ENCODE assay signal across 13 mouse cellular contexts in the genomic region with DNA sequence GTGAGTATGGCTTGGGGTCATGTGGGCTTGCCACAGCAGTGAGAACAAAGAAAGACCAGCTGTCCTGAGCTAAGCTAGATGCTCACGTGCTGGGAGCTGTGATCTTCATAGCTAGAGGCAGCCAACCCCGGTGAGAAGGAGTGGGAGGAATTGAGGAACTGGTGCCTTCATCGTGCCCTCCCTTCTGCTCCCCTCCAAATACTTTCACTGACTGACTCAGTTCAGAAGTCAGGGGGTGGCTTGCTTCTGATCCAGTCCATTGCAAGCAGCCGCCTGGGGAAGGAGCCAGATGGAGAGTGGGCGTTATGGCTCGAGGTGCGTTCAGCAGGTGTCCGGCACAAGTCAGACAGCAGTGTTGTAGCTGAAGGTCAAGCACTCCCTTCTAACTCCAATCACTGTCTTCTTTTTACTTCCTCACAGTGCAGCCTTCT.
DNase-seq lines count a peak whose midpoint lies in the region; ATAC-seq lines count a peak whose summit lies in the region.
"Had no signal": no experiment of that assay in that cellular context is flagged by ENCODE, and none has a peak within 500 bp of the region (broad histone marks: within the 10 kb centered on the region; RNA-seq: fewer than 3 reads in every experiment).

No protein-coding gene starts in this region.

- no peak overlapping the region for H3K4me3 ChIP-seq in kidney, embryonic 16.5 days (ENCODE audit: low read length)
- H3K4me3 ChIP-seq in limb, embryonic 15.5 days, result no peak overlapping the region
- no peak overlapping the region for H3K4me3 ChIP-seq in embryonic facial prominence, embryonic 10.5 days
- no peak overlapping the region for H3K4me3 ChIP-seq in intestine, embryonic 16.5 days (ENCODE audit: low read length)
- no peak overlapping the region for H3K4me3 ChIP-seq in hindbrain, embryonic 16.5 days (ENCODE audit: low read length)
- H3K4me3 ChIP-seq: embryonic facial prominence, embryonic 15.5 days; heart, adult 2 months; liver, embryonic 13.5 days; stomach, embryonic 15.5 days had no signal

- no peaks in the 10 kb centered on the region for H3K36me3 ChIP-seq in kidney, embryonic 16.5 days (ENCODE audit: insufficient read depth, low read length)
- H3K36me3 ChIP-seq in limb, embryonic 15.5 days, result no peaks in the 10 kb centered on the region
- H3K36me3 ChIP-seq in embryonic facial prominence, embryonic 10.5 days (replicated peaks), result no peaks in the 10 kb centered on the region
- no peaks in the 10 kb centered on the region for H3K36me3 ChIP-seq in intestine, embryonic 16.5 days (ENCODE audit: control insufficient read depth, insufficient read depth, low read length)
- H3K36me3 ChIP-seq in hindbrain, embryonic 16.5 days (ENCODE audit: control insufficient read depth, insufficient read depth, low read length), result no peaks in the 10 kb centered on the region
- H3K36me3 ChIP-seq: embryonic facial prominence, embryonic 15.5 days; liver, embryonic 13.5 days; stomach, embryonic 15.5 days had no signal

- no peak overlapping the region for H3K4me2 ChIP-seq in kidney, embryonic 16.5 days (replicated peaks; ENCODE audit: low read depth, low read length)
- H3K4me2 ChIP-seq in limb, embryonic 15.5 days, result no peak overlapping the region
- H3K4me2 ChIP-seq in intestine, embryonic 16.5 days (ENCODE audit: low read depth, low read length), result no peak overlapping the region
- H3K4me2 ChIP-seq in hindbrain, embryonic 16.5 days (ENCODE audit: low read length), result no peak overlapping the region
- H3K4me2 ChIP-seq: embryonic facial prominence, embryonic 15.5 days; liver, embryonic 13.5 days; stomach, embryonic 15.5 days had no signal

- H3K4me1 ChIP-seq in kidney, embryonic 16.5 days (ENCODE audit: insufficient read depth, low read length), result peaks cover 5% of the 10 kb centered on the region; the same call in 1 of the 2 replicates
- H3K4me1 ChIP-seq in limb, embryonic 15.5 days, result peaks cover 18% of the 10 kb centered on the region; the same call in 1 of the 2 replicates
- peaks cover 5% of the 10 kb centered on the region; the same call in 1 of the 2 replicates for H3K4me1 ChIP-seq in embryonic facial prominence, embryonic 10.5 days
- H3K4me1 ChIP-seq in intestine, embryonic 16.5 days (ENCODE audit: control insufficient read depth, insufficient read depth, low read length), result no peaks in the 10 kb centered on the region
- H3K4me1 ChIP-seq in hindbrain, embryonic 16.5 days (ENCODE audit: control insufficient read depth, insufficient read depth, low read depth, low read length), result peaks cover 3% of the 10 kb centered on the region; the same call in 1 of the 2 replicates
- H3K4me1 ChIP-seq: liver, embryonic 13.5 days; stomach, embryonic 15.5 days had no signal

- 53% methylated on average over 8 of the region's 8 CpGs for WGBS in kidney, embryonic 16.5 days
- 69% methylated on average over 8 of the region's 8 CpGs for WGBS in limb, embryonic 15.5 days
- WGBS in embryonic facial prominence, embryonic 10.5 days, result 84% methylated on average over 8 of the region's 8 CpGs
- 87% methylated on average over 8 of the region's 8 CpGs for WGBS in intestine, embryonic 16.5 days
- WGBS in hindbrain, embryonic 16.5 days, result 82% methylated on average over 8 of the region's 8 CpGs

- ATAC-seq in kidney, embryonic 16.5 days (ENCODE audit: low FRiP score, low TSS enrichment), result peak; percentile 59
- ATAC-seq in limb, embryonic 15.5 days (ENCODE audit: insufficient number of reproducible peaks, low FRiP score, low TSS enrichment, low read depth), result 0 out of 2 replicates have a peak, but pooled peaks have one; percentile 10
- ATAC-seq in intestine, embryonic 16.5 days, result no peak
- ATAC-seq in hindbrain, embryonic 16.5 days, result no peak

- no peak overlapping the region for H3K9ac ChIP-seq in kidney, embryonic 16.5 days (replicated peaks; ENCODE audit: low read length)
- no peak overlapping the region for H3K9ac ChIP-seq in limb, embryonic 15.5 days
- H3K9ac ChIP-seq in intestine, embryonic 16.5 days (ENCODE audit: low read depth, low read length), result no peak overlapping the region
- H3K9ac ChIP-seq in hindbrain, embryonic 16.5 days (ENCODE audit: low read depth, low read length), result no peak overlapping the region
- H3K9ac ChIP-seq: embryonic facial prominence, embryonic 15.5 days; liver, embryonic 13.5 days; stomach, embryonic 15.5 days had no signal

- H3K27me3 ChIP-seq in kidney, embryonic 16.5 days (ENCODE audit: insufficient read depth, low read length), result no peaks in the 10 kb centered on the region
- no peaks in the 10 kb centered on the region for H3K27me3 ChIP-seq in limb, embryonic 15.5 days
- no peaks in the 10 kb centered on the region for H3K27me3 ChIP-seq in embryonic facial prominence, embryonic 10.5 days (replicated peaks; ENCODE audit: low read depth, poor library complexity, severe bottlenecking)
- no peaks in the 10 kb centered on the region for H3K27me3 ChIP-seq in intestine, embryonic 16.5 days (replicated peaks; ENCODE audit: control insufficient read depth, insufficient read depth, low read length)
- H3K27me3 ChIP-seq in hindbrain, embryonic 16.5 days (replicated peaks; ENCODE audit: control insufficient read depth, insufficient read depth, low read length), result no peaks in the 10 kb centered on the region
- H3K27me3 ChIP-seq: embryonic facial prominence, embryonic 15.5 days; liver, embryonic 13.5 days; stomach, embryonic 15.5 days had no signal

- 0 out of 2 replicates have a peak, but pooled peaks cover under 1% of the 10 kb centered on the region for H3K9me3 ChIP-seq in kidney, embryonic 16.5 days (ENCODE audit: low read length)
- H3K9me3 ChIP-seq in limb, embryonic 15.5 days, result no peaks in the 10 kb centered on the region
- H3K9me3 ChIP-seq in embryonic facial prominence, embryonic 10.5 days, result no peaks in the 10 kb centered on the region
- no peaks in the 10 kb centered on the region for H3K9me3 ChIP-seq in intestine, embryonic 16.5 days (ENCODE audit: control insufficient read depth, low read length)
- H3K9me3 ChIP-seq in hindbrain, embryonic 16.5 days (ENCODE audit: control insufficient read depth, low read length), result no peaks in the 10 kb centered on the region
- H3K9me3 ChIP-seq: embryonic facial prominence, embryonic 15.5 days; liver, embryonic 13.5 days; stomach, embryonic 15.5 days had no signal

- H3K27ac ChIP-seq in kidney, embryonic 16.5 days (ENCODE audit: low read length), result no peak overlapping the region
- H3K27ac ChIP-seq in limb, embryonic 15.5 days, result no peak overlapping the region
- no peak overlapping the region for H3K27ac ChIP-seq in embryonic facial prominence, embryonic 10.5 days (replicated peaks)
- no peak overlapping the region for H3K27ac ChIP-seq in intestine, embryonic 16.5 days (ENCODE audit: low read length)
- no peak overlapping the region for H3K27ac ChIP-seq in hindbrain, embryonic 16.5 days (ENCODE audit: low read depth, low read length)
- H3K27ac ChIP-seq: embryonic facial prominence, embryonic 15.5 days; heart, adult 2 months; liver, embryonic 13.5 days; stomach, embryonic 15.5 days had no signal

- DNase-seq in kidney, postnatal 36 days, result no peak
- peak; percentile 48 to 52 for DNase-seq in B cell, adult 2 months
- peak; percentile 18 for DNase-seq in cerebellum, adult 8-10 months
- no peak for DNase-seq in embryonic facial prominence, embryonic 10.5 days (ENCODE audit: low spot score)
- DNase-seq: kidney, adult 18-20 months; liver, embryonic 13.5 days had no signal

Comparison
In these comparisons a context has a peak if more than half of its experiments do, and no peak if none do; other contexts are left out.
1. ATAC-seq: peak in kidney, embryonic 16.5 days (single experiment) and limb, embryonic 15.5 days (single experiment); none in intestine, embryonic 16.5 days (single experiment) and hindbrain, embryonic 16.5 days (single experiment).
2. DNase-seq: peak in B cell, adult 2 months (2 of 2) and cerebellum, adult 8-10 months (single experiment); none in kidney, postnatal 36 days (0 of 2) and embryonic facial prominence, embryonic 10.5 days (single experiment).